Mouse (Mus musculus): ENCODE data around the gene Cstl1.
"Not testable (repeated sequence)": the region's sequence is repeated elsewhere in the genome, so short reads cannot be mapped to it uniquely, and the experiment has no call there.

Cstl1 gene

GRCm38 (mm10) chr2:148750058-148750457, at the start of gene Cstl1:
Gene Cstl1, plus strand, starts transcription at chr2:148750358.
- no peak for DNase-seq (ENCODE audit: low spot score)

GRCm38 (mm10) chr2:148706409-148707201, 43.6 kb upstream of the Cstl1 start:
- peak; percentile 60 for DNase-seq (ENCODE audit: low spot score)

GRCm38 (mm10) chr2:148707202-148707530, 43.0 kb upstream of the Cstl1 start:
- DNase-seq (ENCODE audit: low spot score) = no peak

- DNase-seq (ENCODE audit: low spot score) = no peak
Measured at GRCm38 (mm10) chr2:148712326-148712725, 37.8 kb upstream of the Cstl1 start.

GRCm38 (mm10) chr2:148717072-148717471, 33.1 kb upstream of the Cstl1 start:
- no peak for DNase-seq (ENCODE audit: low spot score)

- no peak for DNase-seq (ENCODE audit: low spot score)
Measured at GRCm38 (mm10) chr2:148719271-148719995, 30.7 kb upstream of the Cstl1 start.

GRCm38 (mm10) chr2:148731614-148732326, 18.4 kb upstream of the Cstl1 start:
- peak; percentile 27 for DNase-seq (ENCODE audit: low spot score)

GRCm38 (mm10) chr2:148732327-148733000, 17.7 kb upstream of the Cstl1 start, which contains the start of gene Napb:
Gene Napb, minus strand, starts transcription at chr2:148732467.
- peak; percentile 97 for DNase-seq (ENCODE audit: low spot score)

GRCm38 (mm10) chr2:148743001-148743400, 7.2 kb upstream of the Cstl1 start:
- DNase-seq (ENCODE audit: low spot score) = no peak

GRCm38 (mm10) chr2:148743846-148744407, 6.2 kb upstream of the Cstl1 start:
- DNase-seq (ENCODE audit: low spot score) = no peak

- DNase-seq (ENCODE audit: low spot score) = peak; percentile 96
Measured at GRCm38 (mm10) chr2:148751893-148752813, 2.0 kb downstream of the Cstl1 start.

GRCm38 (mm10) chr2:148754310-148754846, 4.2 kb downstream of the Cstl1 start:
- DNase-seq (ENCODE audit: low spot score) = no peak

GRCm38 (mm10) chr2:148763648-148764388, 13.7 kb downstream of the Cstl1 start:
- no peak for DNase-seq (ENCODE audit: low spot score)

GRCm38 (mm10) chr2:148771397-148771796, 21.2 kb downstream of the Cstl1 start, which contains the start of gene Cst11:
Gene Cst11, minus strand, starts transcription at chr2:148771497.
- DNase-seq (ENCODE audit: low spot score) = not testable (repeated sequence)

- no peak for DNase-seq (ENCODE audit: low spot score)
Measured at GRCm38 (mm10) chr2:148781709-148782108, 31.6 kb downstream of the Cstl1 start, which contains the start of gene 8030411F24Rik. Gene 8030411F24Rik, plus strand, starts transcription at chr2:148782009.

- DNase-seq (ENCODE audit: low spot score) = no peak
Measured at GRCm38 (mm10) chr2:148789142-148789541, 39.0 kb downstream of the Cstl1 start, which contains the start of gene Cst12. Gene Cst12, plus strand, starts transcription at chr2:148789361.

- DNase-seq (ENCODE audit: low spot score) = no peak
Measured at GRCm38 (mm10) chr2:148798485-148798884, 48.3 kb downstream of the Cstl1 start, which contains the start of gene Cst8. Gene Cst8, plus strand, starts transcription at chr2:148798785.

GRCm38 (mm10) chr2:148801491-148801921, 51.3 kb downstream of the Cstl1 start:
- DNase-seq (ENCODE audit: low spot score) = no peak

All from embryo, embryonic 10 days (tissue).